Mouse (Mus musculus): ENCODE measurements at regions not wholly inside any gene's neighbourhood (a gene's known extent, or its start where the extent isn't known, plus 50 kb on each side); places are given as distances from the start of the nearest gene placed in this dataset.
"Not testable (repeated sequence)": the region's sequence is repeated elsewhere in the genome, so short reads cannot be mapped to it uniquely, and the experiment has no call there.

DNA sequence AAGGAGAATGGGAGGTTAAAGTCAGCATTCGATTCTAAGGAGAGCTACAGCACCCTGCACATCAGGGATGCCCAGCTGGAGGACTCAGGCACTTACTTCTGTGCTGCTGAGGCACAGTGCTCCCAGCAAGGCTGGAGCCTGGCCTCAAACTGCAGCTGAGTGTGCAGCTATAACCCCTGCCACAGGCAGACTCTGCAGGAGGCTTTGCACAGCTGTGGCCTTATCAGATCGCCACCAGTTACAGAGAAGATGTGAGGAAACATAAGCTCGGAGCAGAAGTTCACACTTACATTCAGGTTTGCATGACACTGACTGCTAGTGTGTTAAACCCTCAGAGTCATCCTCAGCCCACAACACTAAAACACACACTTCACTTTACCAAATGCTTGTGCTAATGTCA lies 654.6 kb downstream of the Dad1 start:
- TF ChIP-seq CTCF (IDR thresholded peaks at IDR 0.05; ENCODE audit: insufficient read depth, low read length); POLR2A (IDR thresholded peaks at IDR 0.05; ENCODE audit: borderline replicate concordance, extremely low read depth, low read depth, low read length): not testable (repeated sequence)
